Mouse (Mus musculus) lung, postnatal 4 days (tissue): ENCODE data around the gene Bicc1.

ENCODE experiments used
- DNase-seq, 2 experiments: peaks; one replicate each; pipeline ENCODE4 v3.0.0; 2021

Gene Bicc1

DNA sequence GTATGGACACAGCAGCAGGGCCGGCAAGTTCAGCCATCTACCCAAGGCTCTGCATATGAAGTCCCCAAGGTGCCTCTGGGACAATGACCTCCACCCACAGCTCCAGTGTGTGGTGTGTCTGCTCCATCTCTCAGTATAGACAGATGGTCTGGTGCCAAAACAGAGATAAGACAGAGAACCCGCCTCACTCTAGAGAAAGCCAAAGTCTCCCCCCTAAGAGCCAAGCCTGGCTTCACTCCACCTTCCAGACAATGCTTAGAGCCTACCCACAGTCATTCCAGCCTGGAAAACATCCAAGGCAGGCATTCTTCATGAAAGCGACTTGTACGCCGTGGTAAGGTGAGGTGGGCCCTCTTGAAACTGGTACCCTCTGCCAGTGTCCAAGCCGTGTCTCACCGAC is 107.3 kb downstream of the Bicc1 start:
- no peak for DNase-seq

- no peak for DNase-seq
Observed at GRCm38 (mm10) chr10:71050722-71051333, 108.7 kb downstream of the Bicc1 start.

DNA sequence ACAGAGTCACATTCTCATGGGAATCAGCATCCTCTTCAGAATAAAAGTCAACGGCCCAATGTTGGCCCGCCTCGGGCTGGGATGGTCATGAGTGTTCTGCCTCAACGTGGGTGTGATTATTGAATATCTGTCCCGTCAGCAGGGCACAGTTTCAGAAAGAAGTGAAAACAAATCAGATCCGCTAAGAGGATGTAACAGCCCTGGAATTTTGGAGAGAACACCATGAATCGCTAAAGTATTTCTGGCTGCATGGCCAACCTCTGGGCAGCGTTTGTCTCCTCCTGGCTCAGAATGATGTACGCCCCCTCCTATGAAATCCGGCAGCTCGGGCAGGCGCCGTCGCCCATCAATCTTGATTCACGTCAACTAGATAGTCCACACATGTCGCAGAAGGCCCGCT is 110.2 kb downstream of the Bicc1 start:
- peak; percentile 34 to 64 for DNase-seq

- no peak for DNase-seq
Observed at GRCm38 (mm10) chr10:71044410-71044809, 115.1 kb downstream of the Bicc1 start.

DNA sequence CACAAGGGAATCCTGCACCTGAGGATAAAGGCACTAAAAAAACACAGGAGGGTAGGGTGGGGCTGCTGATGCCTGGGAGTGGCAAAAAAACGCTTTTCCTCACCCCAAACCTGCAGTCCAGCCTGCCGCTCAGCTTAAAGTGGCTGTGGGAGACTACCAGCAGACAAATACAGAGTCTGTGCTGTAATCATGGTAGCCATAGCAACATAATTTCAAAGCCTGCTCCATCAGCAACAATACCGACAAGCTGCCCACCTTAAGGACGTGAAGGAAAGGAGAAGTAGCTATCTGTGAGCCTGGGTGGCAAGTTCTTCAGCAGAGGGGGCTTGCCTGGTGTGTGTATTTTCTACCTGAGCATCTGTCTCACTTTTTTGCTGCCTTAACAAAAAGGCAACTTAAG is 117.6 kb downstream of the Bicc1 start:
- DNase-seq: no peak

DNA sequence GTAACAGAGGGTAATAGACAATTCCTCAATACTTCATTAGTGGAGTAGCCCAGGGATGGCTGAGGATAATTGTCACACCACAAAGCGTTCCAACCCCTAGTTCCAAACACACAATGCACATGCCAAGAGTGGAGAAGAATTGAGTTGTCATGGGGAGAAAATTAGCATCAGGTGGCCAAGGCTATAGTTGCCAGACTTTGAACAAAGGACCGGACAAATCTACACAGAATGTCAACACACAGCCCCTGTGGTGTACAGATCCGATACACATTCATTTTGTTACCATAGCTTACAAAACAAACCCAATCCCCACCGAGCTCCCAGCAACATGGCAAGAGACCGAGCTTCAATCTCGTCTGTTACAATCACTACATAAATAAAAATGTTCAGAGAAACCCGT is 123.0 kb downstream of the Bicc1 start:
- no peak for DNase-seq

DNA sequence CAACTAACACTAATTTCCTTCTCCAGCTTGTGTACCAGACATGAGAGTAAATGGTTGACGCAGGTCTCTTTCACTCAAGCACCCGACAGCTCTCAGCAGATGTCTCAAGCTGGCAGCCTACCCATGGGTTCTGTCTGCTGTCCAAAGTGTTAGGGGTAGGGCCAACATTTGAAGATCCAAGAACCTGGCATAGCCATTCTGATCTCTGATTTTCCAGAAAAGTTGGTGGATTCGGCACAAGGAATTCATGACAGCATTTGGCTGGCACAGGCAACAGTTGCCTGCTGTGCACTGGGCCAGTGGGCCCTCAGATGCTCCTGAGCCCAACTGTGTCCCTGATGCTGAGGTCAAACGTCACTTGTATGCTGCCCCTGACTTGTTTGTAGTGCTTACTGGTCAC is 130.5 kb downstream of the Bicc1 start:
- DNase-seq: peak; percentile 7 to 36

- DNase-seq: peak; percentile 20 to 41
Observed at GRCm38 (mm10) chr10:71028066-71028844, 131.2 kb downstream of the Bicc1 start.

GRCm38 (mm10) chr10:71025131-71025894 is 134.2 kb downstream of the Bicc1 start:
- peak; percentile 16 to 63 for DNase-seq

- no peak for DNase-seq
Observed at GRCm38 (mm10) chr10:71024681-71025080, 134.8 kb downstream of the Bicc1 start.

DNA sequence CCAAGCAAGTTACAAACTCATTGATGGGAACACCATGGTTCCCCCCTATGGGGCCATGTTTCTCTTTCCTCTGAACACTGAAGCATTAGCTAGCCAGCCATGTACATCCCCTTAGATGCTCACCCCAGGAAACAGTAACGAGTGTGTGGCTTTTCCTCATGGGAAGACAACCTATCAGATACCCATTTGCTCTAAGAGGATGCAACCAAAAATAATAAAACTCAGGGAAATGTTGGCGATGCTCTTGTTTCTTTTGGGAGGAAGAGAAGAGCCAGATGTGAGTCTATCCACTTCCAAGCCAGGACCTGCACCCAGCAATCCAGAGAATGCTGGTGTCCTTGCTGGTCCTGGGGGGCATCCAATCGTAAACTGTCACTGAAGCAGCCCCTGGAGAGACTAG is 136.0 kb downstream of the Bicc1 start:
- DNase-seq: no peak

GRCm38 (mm10) chr10:71020459-71020858 is 139.0 kb downstream of the Bicc1 start:
- no peak for DNase-seq

GRCm38 (mm10) chr10:71019836-71020235 is 139.7 kb downstream of the Bicc1 start:
- DNase-seq: no peak

DNA sequence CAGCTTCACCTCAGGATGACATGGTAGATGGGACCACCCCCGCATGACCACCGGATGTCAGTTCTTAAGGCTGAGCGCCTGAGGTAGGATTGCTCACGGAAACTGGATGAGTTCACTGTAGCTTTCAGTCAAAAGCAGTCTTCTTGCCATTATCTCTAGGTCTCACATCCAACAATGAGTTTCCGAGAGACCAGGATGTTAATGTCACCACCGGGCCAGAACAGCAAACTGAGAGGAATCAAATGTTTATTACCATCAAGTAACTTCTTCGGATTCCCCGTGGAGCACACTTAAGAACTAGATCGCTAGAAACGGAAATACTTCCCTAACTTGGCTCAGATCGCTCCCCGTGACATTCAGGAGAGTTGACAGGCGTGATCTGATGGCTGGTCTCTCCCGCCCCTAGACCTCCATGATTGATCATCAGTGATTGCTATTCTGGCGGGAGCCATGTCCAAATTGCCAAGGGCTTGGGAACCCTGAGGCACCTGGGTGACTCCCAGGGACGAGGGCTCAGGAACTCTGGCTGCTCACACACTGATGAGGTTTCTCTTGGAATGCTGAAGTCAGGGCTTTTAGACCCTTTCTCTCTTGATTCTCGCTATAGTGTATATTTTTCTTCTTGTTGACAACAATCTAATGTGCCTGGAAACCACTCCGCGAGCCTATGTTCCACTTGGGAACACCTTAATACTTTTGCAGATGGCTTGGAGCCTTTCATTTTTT is 149.6 kb downstream of the Bicc1 start:
- DNase-seq: no peak

GRCm38 (mm10) chr10:71008721-71009120 is 150.8 kb downstream of the Bicc1 start:
- no peak for DNase-seq

DNA sequence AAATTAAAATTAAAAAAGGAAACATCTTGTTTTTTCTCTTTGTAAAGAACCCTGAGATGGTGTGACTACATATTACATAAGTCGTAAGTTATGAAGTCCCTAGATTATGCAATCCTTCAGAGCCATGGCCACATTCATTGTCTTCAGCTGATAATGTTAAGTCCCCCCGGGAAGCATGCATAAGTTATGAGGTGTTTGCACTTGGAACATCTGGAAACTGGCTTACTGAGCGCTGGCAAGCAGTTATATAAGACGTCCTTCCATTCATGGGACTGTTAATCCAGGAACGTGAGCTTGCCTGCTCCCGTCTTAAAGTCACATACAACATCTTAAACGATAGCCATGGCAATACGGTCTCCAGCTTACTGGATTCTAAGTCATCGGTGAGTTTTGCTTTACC is 151.5 kb downstream of the Bicc1 start:
- peak; percentile 12 to 56 for DNase-seq

- no peak for DNase-seq
Observed at GRCm38 (mm10) chr10:71007516-71007915, 152.0 kb downstream of the Bicc1 start.

GRCm38 (mm10) chr10:71007001-71007400 is 152.5 kb downstream of the Bicc1 start:
- DNase-seq: no peak

GRCm38 (mm10) chr10:71002871-71003270 is 156.6 kb downstream of the Bicc1 start:
- no peak for DNase-seq

DNA sequence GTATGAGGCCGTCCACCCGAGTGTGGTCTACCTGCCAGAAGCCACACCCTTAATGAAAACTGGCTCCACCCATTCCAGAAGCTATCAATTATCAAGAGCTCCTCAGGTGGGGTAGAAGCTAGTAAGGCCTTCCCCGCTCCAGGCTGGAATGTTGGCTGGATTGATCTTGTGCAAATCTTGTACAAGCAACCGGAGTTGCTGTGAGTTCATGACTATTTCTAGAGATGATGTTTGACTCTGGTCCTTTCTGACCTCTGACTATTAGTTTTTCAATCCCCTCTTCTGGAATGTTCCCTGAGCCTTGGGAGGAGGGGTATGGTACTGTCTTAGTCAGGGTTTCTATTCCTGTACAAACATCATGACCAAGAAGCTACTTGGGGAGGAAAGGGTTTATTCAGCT is 157.3 kb downstream of the Bicc1 start:
- DNase-seq: no peak

GRCm38 (mm10) chr10:70998136-70998535 is 161.4 kb downstream of the Bicc1 start:
- no peak for DNase-seq

DNA sequence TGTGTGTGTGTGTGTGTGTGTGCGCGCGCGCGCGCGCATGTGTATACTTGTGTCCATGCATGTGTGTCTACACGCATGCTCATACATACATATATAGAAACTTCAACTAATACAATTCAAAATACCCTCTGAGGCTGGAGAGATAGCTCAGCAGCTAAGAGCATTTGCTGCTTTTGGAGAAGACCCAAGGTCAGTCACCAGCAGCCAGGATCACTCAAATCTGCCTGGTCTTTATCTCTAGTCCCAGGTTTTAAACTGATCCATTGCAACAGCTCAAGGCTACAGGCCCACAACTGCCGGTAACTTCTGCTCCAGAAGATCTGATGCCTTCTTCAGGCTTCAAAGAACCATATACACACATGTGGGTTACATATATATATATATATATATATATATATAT is 163.4 kb downstream of the Bicc1 start:
- no peak for DNase-seq

- no peak for DNase-seq
Observed at GRCm38 (mm10) chr10:70994135-70994497, 165.4 kb downstream of the Bicc1 start.
